Mouse (Mus musculus) kidney, adult 11 months (tissue): ENCODE data around the gene Fam198b.

Source experiments
- DNase-seq: peaks from one replicate; pipeline ENCODE4 v3.0.0; 2022

Gene Fam198b

DNA sequence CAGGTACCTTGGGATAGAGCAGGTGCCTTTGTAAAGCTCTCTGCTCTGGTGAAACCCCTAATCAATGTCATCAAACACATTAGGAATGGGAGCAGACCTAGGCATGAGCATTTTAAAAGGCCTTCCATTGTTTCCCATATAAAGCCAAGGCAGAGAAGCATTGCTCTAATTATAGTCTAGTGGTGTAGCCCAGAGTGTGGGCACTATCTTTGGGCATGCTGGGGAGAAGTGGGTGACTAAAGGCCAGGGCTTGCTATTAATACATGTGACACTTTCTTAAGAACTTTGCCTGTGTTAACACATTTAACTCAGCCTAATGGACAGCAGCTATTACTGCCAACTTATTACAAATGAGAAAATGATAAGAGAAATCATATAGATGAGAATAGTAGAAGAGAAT, 106.1 kb downstream of the Fam198b start:
- no peak for DNase-seq

GRCm38 (mm10) chr3:79994029-79994539, 109.8 kb downstream of the Fam198b start:
- DNase-seq = no peak

GRCm38 (mm10) chr3:79995726-79996125, 111.4 kb downstream of the Fam198b start:
- no peak for DNase-seq
